Mouse (Mus musculus): ENCODE results near the gene Urgcp.

The Urgcp gene

DNA sequence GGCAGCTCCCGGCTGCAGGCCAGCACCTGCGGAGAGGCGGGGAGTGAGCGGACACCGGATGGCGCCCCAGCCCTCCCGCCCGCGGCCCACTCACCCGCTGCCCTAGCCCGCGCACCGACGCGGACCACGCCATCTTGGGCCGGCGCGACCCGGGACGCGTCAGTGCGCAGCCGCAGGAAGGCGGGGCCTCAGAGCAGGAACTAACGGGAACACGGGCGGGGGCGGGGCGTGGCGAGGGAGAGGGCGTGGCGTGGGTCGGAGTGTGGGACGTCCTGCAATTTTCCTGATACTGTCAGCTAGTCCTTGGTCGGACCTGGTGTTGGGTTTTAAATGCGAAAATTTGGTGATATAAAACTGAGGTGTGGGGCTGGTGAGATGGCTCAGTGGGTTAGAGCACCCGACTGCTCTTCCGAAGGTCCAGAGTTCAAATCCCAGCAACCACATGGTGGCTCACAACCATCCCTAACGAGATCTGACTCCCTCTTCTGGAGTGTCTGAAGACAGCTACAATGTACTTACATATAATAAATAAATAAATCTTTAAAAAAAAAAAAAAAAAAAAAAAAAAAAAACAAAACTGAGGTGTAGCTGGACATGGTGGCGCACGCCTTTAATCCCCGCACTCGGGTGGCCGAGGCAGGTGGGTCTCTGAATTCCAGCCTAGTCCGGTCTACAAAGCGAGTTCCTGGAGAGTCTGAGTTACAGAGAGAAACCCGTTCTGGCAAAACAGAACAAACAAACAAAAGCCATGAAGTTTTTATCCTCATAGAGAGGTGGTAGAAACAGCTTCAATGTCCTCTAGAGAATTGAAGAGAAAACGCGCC lies 54.4 kb downstream of the Urgcp start:
- peak; percentile 94 for DNase-seq

DNA sequence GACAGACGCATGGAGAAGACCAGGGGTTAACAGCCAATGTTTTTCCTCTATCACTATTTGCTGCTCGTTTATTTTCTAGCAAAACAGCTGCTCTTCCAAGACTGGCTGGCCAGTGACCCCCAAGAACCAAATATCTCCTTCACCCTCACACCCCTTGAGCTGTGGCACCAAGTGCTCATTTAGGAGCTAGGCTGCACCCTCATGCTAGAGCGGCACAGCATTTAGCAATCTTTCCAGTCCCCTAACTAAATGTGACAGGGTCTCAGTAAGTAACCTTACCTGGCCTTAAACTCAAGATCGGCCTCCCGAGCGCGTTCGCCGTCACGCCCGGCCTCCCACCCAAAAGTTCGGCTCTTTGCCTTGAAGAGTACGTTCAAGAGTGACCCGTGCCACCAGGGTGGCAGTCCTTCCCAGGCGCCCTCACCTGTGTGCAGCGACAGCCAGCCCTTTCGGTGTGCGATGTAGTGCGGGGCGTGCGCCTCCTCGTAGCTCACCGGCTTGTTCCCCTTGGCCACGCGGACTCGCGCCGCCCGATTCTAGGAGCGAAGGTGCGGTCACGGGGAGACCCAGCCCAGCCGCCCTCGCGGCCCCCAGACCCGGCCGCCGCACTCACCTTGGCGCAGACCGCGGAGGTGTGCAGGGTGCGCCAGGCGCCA lies 55.2 kb downstream of the Urgcp start:
- no peak for DNase-seq

DNA sequence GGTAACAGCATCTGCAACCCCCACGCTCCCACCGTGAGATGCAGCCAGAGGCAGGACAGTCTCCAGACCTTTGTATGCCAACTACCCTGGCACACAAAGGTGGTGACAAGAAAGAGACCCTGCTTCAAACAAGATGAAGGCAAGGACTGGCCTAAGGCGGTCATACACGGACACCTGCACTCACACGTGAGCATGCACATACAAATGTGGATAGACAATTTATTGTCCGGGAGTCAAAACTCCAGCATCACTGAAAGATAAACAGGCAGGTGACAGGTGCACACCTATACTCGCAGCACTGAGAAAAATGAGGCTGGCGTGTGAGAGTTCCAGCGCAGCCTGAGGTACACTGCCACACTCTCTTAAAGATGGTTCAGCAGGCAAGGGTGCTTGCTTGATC lies 56.2 kb downstream of the Urgcp start:
- DNase-seq: no peak

DNA sequence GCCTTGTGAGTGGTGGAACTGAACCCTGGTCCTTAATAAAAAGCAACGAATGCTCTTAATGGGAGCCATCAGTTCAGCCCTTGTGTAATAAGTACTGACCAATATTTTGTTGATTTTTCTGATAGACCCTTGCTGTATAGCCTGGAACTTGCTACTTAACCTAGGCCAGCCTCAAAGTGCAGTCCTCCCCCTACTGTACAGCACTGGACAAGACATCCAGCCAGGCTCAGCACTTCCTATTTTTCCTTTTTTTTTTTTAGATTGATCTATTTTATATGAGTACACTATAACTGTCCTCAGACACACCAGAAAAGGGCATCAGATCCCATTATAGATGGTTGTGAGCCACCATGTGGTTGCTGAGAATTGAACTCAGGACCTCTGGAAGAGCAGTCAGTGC lies 58.8 kb downstream of the Urgcp start:
- DNase-seq: no peak

DNA sequence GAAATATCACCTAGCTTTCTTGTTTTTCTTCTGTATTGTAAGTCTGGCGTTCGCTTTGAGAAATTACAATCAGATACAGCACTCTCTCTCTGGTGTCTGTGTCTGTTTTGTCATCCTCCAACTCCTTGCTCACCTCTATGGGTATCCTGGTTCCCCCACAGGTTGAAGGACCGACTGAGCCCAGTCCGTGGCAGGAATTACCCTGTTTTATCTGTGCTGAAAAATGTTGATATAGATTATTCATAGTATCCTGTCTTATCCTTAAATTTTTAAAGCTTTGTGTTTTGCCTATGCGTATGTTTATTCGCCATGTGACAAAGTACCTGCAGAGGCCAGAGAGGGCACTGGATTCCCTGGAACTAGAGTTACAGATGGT lies 59.2 kb downstream of the Urgcp start:
- no peak for DNase-seq

DNA sequence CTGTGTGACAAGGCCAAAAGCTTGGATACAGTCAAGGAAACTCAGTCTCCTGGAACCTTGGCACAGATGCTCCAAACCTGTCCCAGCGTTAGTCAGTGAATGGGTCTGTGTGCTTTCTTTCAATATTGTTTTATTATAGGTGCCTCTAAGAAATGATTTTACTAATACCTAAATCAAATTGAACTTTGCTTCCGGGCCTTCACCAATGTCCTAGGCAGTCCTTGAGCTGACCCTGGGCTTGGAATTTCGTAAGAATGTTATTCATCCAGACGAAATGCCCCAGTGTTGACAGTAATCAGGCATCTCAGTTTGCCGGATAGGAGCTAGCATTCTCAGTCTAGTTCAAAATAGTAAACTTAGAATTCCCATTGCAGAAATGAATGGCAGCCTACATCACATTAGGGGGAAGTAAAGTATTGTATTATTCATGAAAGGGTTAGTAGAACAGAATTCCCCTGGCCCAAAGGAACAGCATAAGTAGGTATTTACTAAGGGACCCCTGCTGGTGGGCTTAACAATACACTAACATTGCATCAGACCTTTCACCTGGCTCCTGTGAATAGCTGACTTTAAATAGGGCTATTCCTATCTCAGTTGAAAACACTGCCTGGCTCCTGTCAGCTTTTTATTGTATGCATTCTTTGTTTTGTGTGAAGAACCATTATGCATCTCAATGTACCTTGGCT lies 59.8 kb downstream of the Urgcp start:
- no peak for DNase-seq

DNA sequence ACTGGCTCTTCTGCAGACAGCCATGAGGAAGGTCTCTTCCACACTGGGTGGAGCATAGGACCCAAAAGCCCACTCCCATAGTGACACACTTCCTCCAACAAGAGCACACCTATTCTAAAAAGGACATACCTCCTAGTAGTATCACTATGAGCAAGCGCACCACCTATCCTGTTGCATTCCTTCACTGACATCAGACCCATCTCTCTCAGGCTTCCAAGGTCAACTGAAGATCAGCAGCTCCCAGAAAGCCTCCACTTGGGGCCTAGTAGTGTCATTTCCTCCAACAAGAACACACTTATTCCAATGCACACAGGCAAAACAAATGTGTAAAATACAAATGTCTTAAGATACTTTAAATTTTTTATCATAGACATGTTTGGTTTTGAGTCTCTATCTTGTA lies 60.4 kb downstream of the Urgcp start:
- DNase-seq: no peak

DNA sequence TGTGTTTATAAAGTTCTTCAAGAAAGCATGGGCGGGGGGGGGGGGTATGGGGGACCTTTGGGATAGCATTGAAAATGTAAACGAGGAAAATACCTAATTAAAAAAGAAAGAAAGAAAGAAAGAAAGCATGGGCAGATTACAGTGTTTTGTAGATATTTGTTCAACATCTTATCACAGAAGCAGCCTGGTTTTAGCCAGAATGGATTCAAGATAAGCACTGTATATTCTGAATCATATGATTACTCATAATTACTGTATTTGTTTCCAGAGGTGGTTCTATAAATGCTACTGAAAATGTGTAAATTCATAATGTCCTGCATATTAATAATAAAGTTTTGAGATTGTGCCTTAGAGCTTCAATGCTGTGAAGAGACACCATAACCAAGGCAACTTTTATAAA lies 60.9 kb downstream of the Urgcp start:
- no peak for DNase-seq

DNA sequence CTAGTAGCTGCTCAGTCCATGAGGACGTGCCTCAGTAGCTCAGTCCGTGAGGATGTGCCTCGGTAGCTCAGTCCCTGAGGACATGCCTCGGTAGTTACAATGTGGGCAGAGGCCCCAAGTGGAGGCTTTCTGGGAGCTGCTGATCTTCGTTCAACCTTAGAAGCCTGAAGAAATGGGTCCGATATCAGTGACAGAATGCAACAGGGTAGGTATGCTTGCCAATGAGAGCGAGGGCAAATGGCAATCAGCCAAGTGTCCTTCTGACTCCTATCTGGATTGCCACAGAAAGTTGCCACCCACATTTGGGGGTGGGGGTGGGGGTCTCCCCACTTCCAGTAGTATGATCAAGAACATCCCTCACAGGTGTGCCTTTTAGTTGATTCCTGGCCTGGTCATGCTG lies 61.4 kb downstream of the Urgcp start:
- no peak for DNase-seq

DNA sequence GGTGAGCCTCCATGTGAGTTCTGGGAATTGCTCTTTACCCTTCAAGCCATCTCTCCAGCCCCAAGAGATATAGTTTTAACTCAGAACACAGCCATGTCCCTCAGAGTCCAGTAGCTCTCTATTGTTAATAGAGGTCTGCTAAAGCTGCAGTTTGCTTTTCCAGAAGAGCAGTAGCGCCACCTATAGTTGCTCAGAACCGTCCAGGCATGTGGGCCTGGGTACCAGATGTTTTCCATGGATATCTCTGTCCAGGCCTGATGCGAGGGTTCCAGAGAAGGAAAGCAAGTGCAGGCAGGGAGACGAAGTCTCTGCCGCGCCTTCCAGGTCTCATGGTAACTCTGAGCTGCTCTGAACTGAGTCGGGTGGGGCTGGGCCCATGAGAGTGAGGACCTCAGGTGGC lies 70.4 kb downstream of the Urgcp start:
- DNase-seq: peak; percentile 37 to 61

DNA sequence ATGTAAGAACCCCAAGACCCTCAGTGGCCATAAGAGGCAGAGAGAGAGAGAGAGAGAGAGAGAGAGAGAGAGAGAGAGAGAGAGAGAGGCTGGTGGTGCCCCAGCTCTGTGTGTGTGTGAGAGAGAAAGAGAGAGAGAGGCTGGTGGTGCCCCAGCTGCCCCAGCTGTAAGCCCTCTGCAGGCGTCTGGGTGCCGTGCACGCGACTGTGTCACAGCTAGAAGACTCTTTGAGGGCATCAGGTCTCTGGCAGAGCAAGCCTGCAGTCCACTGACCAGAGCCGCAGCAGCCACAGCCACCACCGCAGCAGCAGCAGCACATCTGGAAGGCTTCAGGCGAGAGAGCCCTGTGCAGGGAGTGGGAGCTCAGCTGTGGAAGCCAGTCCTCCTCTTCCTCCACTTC lies 77.9 kb downstream of the Urgcp start:
- DNase-seq: no peak

DNA sequence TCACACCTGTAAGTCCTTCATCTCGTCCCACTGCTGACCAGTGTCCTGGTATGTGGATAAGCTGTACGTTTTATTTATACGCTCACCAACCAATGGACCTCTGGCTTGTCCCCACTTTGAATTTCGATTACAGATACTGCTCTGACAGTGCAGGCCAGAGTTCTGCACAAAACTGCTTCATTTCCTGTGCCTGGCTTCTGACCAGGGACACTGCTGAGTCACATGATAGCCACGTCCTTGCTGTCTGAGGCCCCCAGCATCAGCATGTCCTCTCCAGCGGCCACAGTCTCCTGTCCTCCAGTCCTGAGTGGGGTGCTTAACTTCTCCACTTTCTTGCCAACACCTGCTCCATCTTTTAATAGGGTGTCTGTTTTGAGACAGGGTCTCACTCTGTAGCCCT lies 79.6 kb downstream of the Urgcp start:
- DNase-seq: no peak
